Mouse (Mus musculus) retina, embryonic 14.5 days (tissue): ENCODE data around the gene Rbm6.
A peak's percentile ranks its signal among the peaks of the same experiment; 100 is the strongest.

Experiments used
- DNase-seq: peaks from one replicate; pipeline ENCODE4 v3.0.0-alpha.2; 2015; ENCODE audit warnings: low spot score

Gene Rbm6

GRCm38 (mm10) chr9:107747310-107747709 is 125.7 kb downstream of the Rbm6 start:
- no peak for DNase-seq

GRCm38 (mm10) chr9:107746679-107747078 is 126.4 kb downstream of the Rbm6 start:
- no peak for DNase-seq

- DNase-seq = no peak
Observed at GRCm38 (mm10) chr9:107744061-107744460, 129.0 kb downstream of the Rbm6 start.

- peak; percentile 65 for DNase-seq
Observed at GRCm38 (mm10) chr9:107738841-107739202, 134.2 kb downstream of the Rbm6 start.

- DNase-seq = peak; percentile 97
Observed at GRCm38 (mm10) chr9:107738020-107738840, 134.8 kb downstream of the Rbm6 start.

- DNase-seq = peak; percentile 38
Observed at GRCm38 (mm10) chr9:107736185-107736485, 136.9 kb downstream of the Rbm6 start.

GRCm38 (mm10) chr9:107735356-107736184 is 137.5 kb downstream of the Rbm6 start:
- DNase-seq = peak; percentile 69

- peak; percentile 56 for DNase-seq
Observed at GRCm38 (mm10) chr9:107734567-107734971, 138.5 kb downstream of the Rbm6 start.

GRCm38 (mm10) chr9:107729709-107730108 is 143.3 kb downstream of the Rbm6 start:
- peak; percentile 42 for DNase-seq

GRCm38 (mm10) chr9:107728919-107729670 is 143.9 kb downstream of the Rbm6 start:
- DNase-seq = peak; percentile 33

- DNase-seq = no peak
Observed at GRCm38 (mm10) chr9:107727041-107727440, 146.0 kb downstream of the Rbm6 start.

- no peak for DNase-seq
Observed at GRCm38 (mm10) chr9:107724796-107725195, 148.2 kb downstream of the Rbm6 start.

- DNase-seq = peak; percentile 63
Observed at GRCm38 (mm10) chr9:107723794-107724531, 149.1 kb downstream of the Rbm6 start.
